Mouse (Mus musculus) heart, embryonic 10.5 days (tissue): Measurements from ENCODE around the gene Usp32. TPM values are rescaled to one million over a fixed set of nuclear protein-coding genes. Genes with fewer than 3 reads are reported as not detected.

Experiments
- DNase-seq: peaks from one replicate; pipeline ENCODE4 v3.0.0-alpha.2; 2017; ENCODE audit warnings: low spot score
- H3K27ac ChIP-seq: fragments of 300-500 bp; sonication (generic); 2 replicates; pipeline ENCODE4 v1.5.1; 2016; ENCODE audit warnings: mild to moderate bottlenecking
- H3K27me3 ChIP-seq: fragments of 300-500 bp; sonication (generic); 2 replicates; pipeline ENCODE4 v1.6.1; 2016; ENCODE audit warnings: mild to moderate bottlenecking; ENCODE audit not compliant: poor library complexity, insufficient read depth, severe bottlenecking
- H3K36me3 ChIP-seq: fragments of 300-500 bp; sonication (generic); 2 replicates; pipeline ENCODE4 v1.6.1; 2016; ENCODE audit warnings: mild to moderate bottlenecking, moderate library complexity
- H3K4me1 ChIP-seq: fragments of 300-500 bp; sonication (generic); 2 replicates; pipeline ENCODE4 v1.6.1; 2016; ENCODE audit warnings: mild to moderate bottlenecking
- H3K4me3 ChIP-seq: fragments of 300-500 bp; sonication (generic); 2 replicates; pipeline ENCODE4 v1.5.1; 2016; ENCODE audit warnings: mild to moderate bottlenecking, moderate library complexity
- H3K9me3 ChIP-seq: fragments of 300-500 bp; sonication (generic); 2 replicates; pipeline ENCODE4 v1.6.1; 2016; ENCODE audit warnings: mild to moderate bottlenecking, moderate library complexity
- WGBS: fragments of 180-500 bp; shearing (Covaris S2); methylation state at CpG from one replicate; pipeline ENCODE4 v1.1.7; 2016; 5-methylcytosine and 5-hydroxymethylcytosine counted together
- polyA plus RNA-seq: library from polyadenylated mRNA; unstranded; fragments of >200 nt; fragmentation: Nextera tagmentation; extraction: Ambion mirVana; gene quantifications from 2 replicates; pipeline ENCODE4 v1.2.1, GENCODE M21; 2016

Usp32 gene
- polyA plus RNA-seq, 1 experiment from 2014 or later: 5.0 TPM

- H3K36me3 ChIP-seq: peaks cover 58% of the 10 kb centered on the region
- H3K9me3 ChIP-seq: no peaks in the 10 kb centered on the region
- WGBS: 85% methylated on average over 1 of the region's 1 CpGs
- no peaks in the 10 kb centered on the region for H3K27me3 ChIP-seq
- no peak for DNase-seq
- no peak overlapping the region for H3K4me3 ChIP-seq
- H3K4me1 ChIP-seq: no peaks in the 10 kb centered on the region
- no peak overlapping the region for H3K27ac ChIP-seq
Observed at GRCm38 (mm10) chr11:84995241-84995640, 144.7 kb downstream of the Usp32 start.

- H3K27me3 ChIP-seq: no peaks in the 10 kb centered on the region
- DNase-seq: no peak
- no peak overlapping the region for H3K4me3 ChIP-seq
- H3K9me3 ChIP-seq: no peaks in the 10 kb centered on the region
- H3K4me1 ChIP-seq: no peaks in the 10 kb centered on the region
- peaks cover 60% of the 10 kb centered on the region for H3K36me3 ChIP-seq
- H3K27ac ChIP-seq: no peak overlapping the region
- 89% methylated on average over 1 of the region's 1 CpGs for WGBS
Observed at GRCm38 (mm10) chr11:84992996-84993395, 147.0 kb downstream of the Usp32 start.

GRCm38 (mm10) chr11:84988341-84988919 lies 151.5 kb downstream of the Usp32 start:
- Histone ChIP-seq H3K4me3 (no peak overlapping the region), H3K27ac (no peak overlapping the region), H3K4me1 (no peaks in the 10 kb centered on the region), H3K36me3 (peaks cover 58% of the 10 kb centered on the region), H3K27me3 (no peaks in the 10 kb centered on the region), H3K9me3 (no peaks in the 10 kb centered on the region)
- DNase-seq: no peak
- WGBS: 91% methylated on average over 3 of the region's 3 CpGs

- H3K36me3 ChIP-seq: peaks cover 32% of the 10 kb centered on the region
- 89% methylated on average over 6 of the region's 6 CpGs for WGBS
- DNase-seq: no peak
- no peak overlapping the region for H3K4me3 ChIP-seq
- no peak overlapping the region for H3K27ac ChIP-seq
- no peaks in the 10 kb centered on the region for H3K4me1 ChIP-seq
- no peaks in the 10 kb centered on the region for H3K27me3 ChIP-seq
- H3K9me3 ChIP-seq: no peaks in the 10 kb centered on the region
Observed at GRCm38 (mm10) chr11:84985421-84985820, 154.5 kb downstream of the Usp32 start.

GRCm38 (mm10) chr11:84980697-84981096 lies 159.3 kb downstream of the Usp32 start:
- Histone ChIP-seq H3K36me3 (peaks cover 10% of the 10 kb centered on the region), H3K4me3 (no peak overlapping the region), H3K27ac (no peak overlapping the region), H3K9me3 (no peaks in the 10 kb centered on the region), H3K27me3 (no peaks in the 10 kb centered on the region), H3K4me1 (peaks cover 5% of the 10 kb centered on the region; the same call in 1 of the 2 replicates)
- WGBS: 81% methylated on average over 2 of the region's 2 CpGs
- DNase-seq: no peak

- H3K36me3 ChIP-seq: peaks cover 5% of the 10 kb centered on the region; the same call in 1 of the 2 replicates
- H3K27me3 ChIP-seq: no peaks in the 10 kb centered on the region
- H3K9me3 ChIP-seq: no peaks in the 10 kb centered on the region
- no peak overlapping the region for H3K27ac ChIP-seq
- WGBS: 32% methylated on average over 1 of the region's 1 CpGs
- no peak overlapping the region for H3K4me3 ChIP-seq
- peaks cover 5% of the 10 kb centered on the region; the same call in 1 of the 2 replicates for H3K4me1 ChIP-seq
- DNase-seq: no peak
Observed at GRCm38 (mm10) chr11:84979351-84979750, 160.6 kb downstream of the Usp32 start.

GRCm38 (mm10) chr11:84978113-84978512 lies 161.8 kb downstream of the Usp32 start:
- Histone ChIP-seq H3K36me3 (no peaks in the 10 kb centered on the region; the same call in 1 of the 2 replicates), H3K4me1 (peaks cover 8% of the 10 kb centered on the region; the same call in 1 of the 2 replicates), H3K9me3 (no peaks in the 10 kb centered on the region), H3K4me3 (no peak overlapping the region), H3K27ac (no peak overlapping the region), H3K27me3 (no peaks in the 10 kb centered on the region)
- WGBS: 54% methylated on average over 2 of the region's 2 CpGs
- no peak for DNase-seq

GRCm38 (mm10) chr11:84977385-84977952 lies 162.5 kb downstream of the Usp32 start:
- WGBS: 70% methylated on average over 3 of the region's 3 CpGs
- Histone ChIP-seq H3K36me3 (no peaks in the 10 kb centered on the region), H3K27me3 (no peaks in the 10 kb centered on the region), H3K27ac (no peak overlapping the region), H3K4me1 (peaks cover 8% of the 10 kb centered on the region; the same call in 1 of the 2 replicates), H3K9me3 (no peaks in the 10 kb centered on the region), H3K4me3 (no peak overlapping the region)
- peak; percentile 22 for DNase-seq

GRCm38 (mm10) chr11:84976706-84977105 lies 163.3 kb downstream of the Usp32 start:
- 83% methylated on average over 3 of the region's 3 CpGs for WGBS
- Histone ChIP-seq H3K27me3 (no peaks in the 10 kb centered on the region), H3K4me3 (no peak overlapping the region), H3K9me3 (no peaks in the 10 kb centered on the region), H3K36me3 (no peaks in the 10 kb centered on the region), H3K27ac (no peak overlapping the region), H3K4me1 (peaks cover 14% of the 10 kb centered on the region; the same call in 1 of the 2 replicates)
- peak; percentile 69 for DNase-seq

GRCm38 (mm10) chr11:84974582-84974981 lies 165.4 kb downstream of the Usp32 start:
- WGBS: 72% methylated on average over 7 of the region's 7 CpGs
- H3K9me3 ChIP-seq: no peaks in the 10 kb centered on the region
- DNase-seq: peak; percentile 39
- H3K4me1 ChIP-seq: peaks cover 22% of the 10 kb centered on the region
- H3K27ac ChIP-seq: no peak overlapping the region
- no peaks in the 10 kb centered on the region for H3K27me3 ChIP-seq
- no peak overlapping the region for H3K4me3 ChIP-seq
- no peaks in the 10 kb centered on the region for H3K36me3 ChIP-seq

- no peak overlapping the region for H3K27ac ChIP-seq
- WGBS: 66% methylated on average over 5 of the region's 5 CpGs
- H3K27me3 ChIP-seq: no peaks in the 10 kb centered on the region
- no peak overlapping the region for H3K4me3 ChIP-seq
- H3K36me3 ChIP-seq: no peaks in the 10 kb centered on the region
- H3K9me3 ChIP-seq: no peaks in the 10 kb centered on the region
- DNase-seq: no peak
- peaks cover 24% of the 10 kb centered on the region for H3K4me1 ChIP-seq
Observed at GRCm38 (mm10) chr11:84973661-84974060, 166.3 kb downstream of the Usp32 start.

GRCm38 (mm10) chr11:84972067-84972466 lies 167.9 kb downstream of the Usp32 start:
- H3K4me1 ChIP-seq: peaks cover 40% of the 10 kb centered on the region
- H3K4me3 ChIP-seq: no peak overlapping the region
- no peak for DNase-seq
- WGBS: 61% methylated on average over 3 of the region's 3 CpGs
- no peaks in the 10 kb centered on the region for H3K27me3 ChIP-seq
- no peaks in the 10 kb centered on the region for H3K9me3 ChIP-seq
- no peak overlapping the region for H3K27ac ChIP-seq
- no peaks in the 10 kb centered on the region for H3K36me3 ChIP-seq

- 41% methylated on average over 6 of the region's 6 CpGs for WGBS
- no peak for DNase-seq
- Histone ChIP-seq H3K9me3 (no peaks in the 10 kb centered on the region), H3K36me3 (no peaks in the 10 kb centered on the region), H3K4me3 (no peak overlapping the region), H3K27ac (no peak overlapping the region; the same call in 1 of the 2 replicates), H3K27me3 (no peaks in the 10 kb centered on the region), H3K4me1 (peaks cover 42% of the 10 kb centered on the region)
Observed at GRCm38 (mm10) chr11:84968775-84969174, 171.2 kb downstream of the Usp32 start.
